Mouse (Mus musculus): ENCODE data around the gene 2700097O09Rik. TPM values are rescaled to one million over a fixed set of nuclear protein-coding genes. Genes with fewer than 3 reads are reported as not detected.

Gene 2700097O09Rik
- total and polyA plus RNA-seq, 3 experiments, result 14.6 to 18.3 TPM; not detected in 1

GRCm38 (mm10) chr12:54996979-54997474, 82.9 kb downstream of the 2700097O09Rik start:
- Histone ChIP-seq H3K36me3 (ENCODE audit: control insufficient read depth in 1 of 2, insufficient read depth in 2 of 2, low read length in 2 of 2) (peaks cover 0 to 9% of the 10 kb centered on the region in 2 experiments; a peak in 2 of 4 replicates), H3K79me2 (ENCODE audit: control insufficient read depth, insufficient read depth, low read length, poor library complexity) (peaks cover 2% of the 10 kb centered on the region; the same call in 1 of the 2 replicates), H3K9ac (ENCODE audit: control insufficient read depth, low read depth, low read length, poor library complexity, severe bottlenecking) (no peak overlapping the region), H3K27ac (ENCODE audit: control insufficient read depth, low read depth, low read length) (no peak overlapping the region), H3K27me3 (ENCODE audit: control insufficient read depth in 1 of 2, insufficient read depth in 2 of 2, low read length in 2 of 2) (no peaks in the 10 kb centered on the region), H3K4me1 (ENCODE audit: control insufficient read depth in 1 of 2, insufficient read depth in 2 of 2, low read length in 2 of 2) (peaks cover 5 to 16% of the 10 kb centered on the region in 2 experiments), H3K4me3 (ENCODE audit: control insufficient read depth in 1 of 2, insufficient read depth in 1 of 2, low read depth in 2 of 2, low read length in 2 of 2) (no peak overlapping the region), H3K9me3 (replicated peaks; ENCODE audit: insufficient read depth, low read length) (no peaks in the 10 kb centered on the region)
- no peak for TF ChIP-seq POLR2AphosphoS2 (IDR thresholded peaks at IDR 0.05; ENCODE audit: low read length)
- 0 out of 2 replicates have a peak, but pooled peaks have one; percentile 26 for TF ChIP-seq ZNF384 (IDR thresholded peaks at IDR 0.05; ENCODE audit: low read depth, low read length)
- no peak for TF ChIP-seq MEF2A (IDR thresholded peaks at IDR 0.05; ENCODE audit: extremely low read depth, insufficient replicate concordance, low read depth, low read length, poor library complexity, severe bottlenecking)
- DNase-seq (ENCODE audit: low read depth, low spot score), result no peak

GRCm38 (mm10) chr12:54995965-54996364, 83.9 kb downstream of the 2700097O09Rik start:
- Histone ChIP-seq H3K9ac (ENCODE audit: control insufficient read depth, low read depth, low read length, poor library complexity, severe bottlenecking) (no peak overlapping the region), H3K27ac (ENCODE audit: control insufficient read depth, low read depth, low read length) (no peak overlapping the region), H3K9me3 (replicated peaks; ENCODE audit: insufficient read depth, low read length) (no peaks in the 10 kb centered on the region), H3K79me2 (ENCODE audit: control insufficient read depth, insufficient read depth, low read length, poor library complexity) (peaks cover 2% of the 10 kb centered on the region; the same call in 1 of the 2 replicates), H3K4me3 (ENCODE audit: control insufficient read depth in 1 of 2, insufficient read depth in 1 of 2, low read depth in 2 of 2, low read length in 2 of 2) (no peak overlapping the region), H3K36me3 (ENCODE audit: control insufficient read depth in 1 of 2, insufficient read depth in 2 of 2, low read length in 2 of 2) (peaks cover 0 to 9% of the 10 kb centered on the region in 2 experiments; a peak in 2 of 4 replicates), H3K27me3 (ENCODE audit: control insufficient read depth in 1 of 2, insufficient read depth in 2 of 2, low read length in 2 of 2) (no peaks in the 10 kb centered on the region), H3K4me1 (ENCODE audit: control insufficient read depth in 1 of 2, insufficient read depth in 2 of 2, low read length in 2 of 2) (peaks cover 5 to 13% of the 10 kb centered on the region in 2 experiments)
- DNase-seq (ENCODE audit: low read depth, low spot score), result no peak
- TF ChIP-seq POLR2AphosphoS5 (IDR thresholded peaks at IDR 0.05; ENCODE audit: borderline replicate concordance, low read depth, low read length), result no peak
- TF ChIP-seq ZC3H11A (IDR thresholded peaks at IDR 0.05; ENCODE audit: low read depth, low read length), result no peak
- no peak for TF ChIP-seq CHD1 (IDR thresholded peaks at IDR 0.05; ENCODE audit: low read depth, low read length)
- TF ChIP-seq TBP (IDR thresholded peaks at IDR 0.05; ENCODE audit: low read depth, low read length), result no peak
- no peak for TF ChIP-seq MYC (IDR thresholded peaks at IDR 0.05; ENCODE audit: low read depth, low read length)
- TF ChIP-seq ZMIZ1 (IDR thresholded peaks at IDR 0.05; ENCODE audit: low read depth, low read length), result no peak
- TF ChIP-seq MAFK (IDR thresholded peaks at IDR 0.05; ENCODE audit: borderline replicate concordance, low read depth, low read length), result no peak
- TF ChIP-seq ELF1 (IDR thresholded peaks at IDR 0.05; ENCODE audit: low read depth, low read length), result no peak
- no peak for TF ChIP-seq CTCF (IDR thresholded peaks at IDR 0.05 in 2 of 3, conservative IDR thresholded peaks at IDR 0.05 in 1 of 3; ENCODE audit: control insufficient read depth in 1 of 3, insufficient read depth in 1 of 3, low read depth in 2 of 3, low read length in 3 of 3, poor library complexity in 1 of 3, severe bottlenecking in 1 of 3)
- no peak for TF ChIP-seq MAX (IDR thresholded peaks at IDR 0.05; ENCODE audit: low read length)
- TF ChIP-seq MXI1 (IDR thresholded peaks at IDR 0.05; ENCODE audit: low read depth, low read length), result no peak
- no peak for TF ChIP-seq ZNF384 (IDR thresholded peaks at IDR 0.05; ENCODE audit: low read depth, low read length)
- no peak for TF ChIP-seq TAL1 (IDR thresholded peaks at IDR 0.05; ENCODE audit: low read length)
- no peak for TF ChIP-seq CHD2 (IDR thresholded peaks at IDR 0.05; ENCODE audit: low read length)

Other genes starting within 250 kb of the 2700097O09Rik start
- gene Cfl2, start 217.2 kb downstream of the 2700097O09Rik start, total RNA-seq (2012; rRNA removed), result 5.3 and 5.7 TPM in 2 replicates
- gene Cfl2, start 217.2 kb downstream of the 2700097O09Rik start, polyA plus RNA-seq (2012; ENCODE audit: insufficient read depth in 1 of 2, insufficient read length in 2 of 2, low read depth in 1 of 2, low replicate concordance in 2 of 2, missing spikeins in 1 of 2), result 1 to 10 TPM in 1 of 2 experiments, not detected in 1; 8.8 TPM
- not detected in 2 replicates for gene Gm20403, start 93.6 kb downstream of the 2700097O09Rik start, total RNA-seq (2012; rRNA removed)
- gene Gm20403, start 93.6 kb downstream of the 2700097O09Rik start, polyA plus RNA-seq (2012; ENCODE audit: insufficient read depth in 1 of 2, insufficient read length in 2 of 2, low read depth in 1 of 2, low replicate concordance in 2 of 2, missing spikeins in 1 of 2), result not detected
- 44.6 and 46.0 TPM in 2 replicates for gene Baz1a, start 65.8 kb downstream of the 2700097O09Rik start, total RNA-seq (2012; rRNA removed)
- 100 to 1,000 TPM in 1 of 2 experiments, 10 to 100 TPM in 1; 39.8 to 203 TPM for gene Baz1a, start 65.8 kb downstream of the 2700097O09Rik start, polyA plus RNA-seq (2012; ENCODE audit: insufficient read depth in 1 of 2, insufficient read length in 2 of 2, low read depth in 1 of 2, low replicate concordance in 2 of 2, missing spikeins in 1 of 2)
- gene Srp54a, start 152 bp upstream of the 2700097O09Rik start, total RNA-seq (2012; rRNA removed), result 39.4 and 46.9 TPM in 2 replicates
- 100 to 1,000 TPM in 1 of 2 experiments, 10 to 100 TPM in 1; 54.7 to 405 TPM for gene Srp54a, start 152 bp upstream of the 2700097O09Rik start, polyA plus RNA-seq (2012; ENCODE audit: insufficient read depth in 1 of 2, insufficient read length in 2 of 2, low read depth in 1 of 2, low replicate concordance in 2 of 2, missing spikeins in 1 of 2)
- 6.0 and 6.4 TPM in 2 replicates for gene Fam177a, start 44.4 kb upstream of the 2700097O09Rik start, total RNA-seq (2012; rRNA removed)
- not detected for gene Fam177a, start 44.4 kb upstream of the 2700097O09Rik start, polyA plus RNA-seq (2012; ENCODE audit: insufficient read depth in 1 of 2, insufficient read length in 2 of 2, low read depth in 1 of 2, low replicate concordance in 2 of 2, missing spikeins in 1 of 2)
- 103 and 110 TPM in 2 replicates for gene Srp54b, start 75.0 kb upstream of the 2700097O09Rik start, total RNA-seq (2012; rRNA removed)
- 10 to 100 TPM in 1 of 2 experiments, not detected in 1; 85.8 TPM for gene Srp54b, start 75.0 kb upstream of the 2700097O09Rik start, polyA plus RNA-seq (2012; ENCODE audit: insufficient read depth in 1 of 2, insufficient read length in 2 of 2, low read depth in 1 of 2, low replicate concordance in 2 of 2, missing spikeins in 1 of 2)
- gene 1700047I17Rik2, start 119.5 kb upstream of the 2700097O09Rik start, total RNA-seq (2012; rRNA removed), result not detected in 2 replicates
- 1 to 10 TPM in 1 of 2 experiments, not detected in 1; 9.6 TPM for gene 1700047I17Rik2, start 119.5 kb upstream of the 2700097O09Rik start, polyA plus RNA-seq (2012; ENCODE audit: insufficient read depth in 1 of 2, insufficient read length in 2 of 2, low read depth in 1 of 2, low replicate concordance in 2 of 2, missing spikeins in 1 of 2)
- gene Srp54c, start 150.1 kb upstream of the 2700097O09Rik start, total RNA-seq (2012; rRNA removed), result 59.2 and 60.0 TPM in 2 replicates
- 10 to 100 TPM in 1 of 2 experiments, not detected in 1; 61.2 TPM for gene Srp54c, start 150.1 kb upstream of the 2700097O09Rik start, polyA plus RNA-seq (2012; ENCODE audit: insufficient read depth in 1 of 2, insufficient read length in 2 of 2, low read depth in 1 of 2, low replicate concordance in 2 of 2, missing spikeins in 1 of 2)
- gene 1110008L16Rik, start 219.5 kb upstream of the 2700097O09Rik start, total RNA-seq (2012; rRNA removed), result 21.4 and 26.2 TPM in 2 replicates
- 10 to 100 TPM in 1 of 2 experiments, not detected in 1; 24.9 TPM for gene 1110008L16Rik, start 219.5 kb upstream of the 2700097O09Rik start, polyA plus RNA-seq (2012; ENCODE audit: insufficient read depth in 1 of 2, insufficient read length in 2 of 2, low read depth in 1 of 2, low replicate concordance in 2 of 2, missing spikeins in 1 of 2)
- gene Ppp2r3c, start 222.9 kb upstream of the 2700097O09Rik start, total RNA-seq (2012; rRNA removed), result 10.9 and 12.6 TPM in 2 replicates
- 10 to 100 TPM in 1 of 2 experiments, not detected in 1; 12.3 TPM for gene Ppp2r3c, start 222.9 kb upstream of the 2700097O09Rik start, polyA plus RNA-seq (2012; ENCODE audit: insufficient read depth in 1 of 2, insufficient read length in 2 of 2, low read depth in 1 of 2, low replicate concordance in 2 of 2, missing spikeins in 1 of 2)

Measured in MEL (cell line).